Mouse (Mus musculus) cortical plate, adult 2 months (tissue): ENCODE data around the gene Wdr24.

ENCODE experiments used
- CTCF ChIP-seq: fragments of 200-500 bp; IDR thresholded peaks from 2 replicates; pipeline ENCODE4 v1.5.1; 2011; ENCODE audit warnings: mild to moderate bottlenecking, control low read depth, low read length; ENCODE audit not compliant: insufficient read depth; ENCODE audit errors: extremely low read depth
- POLR2A ChIP-seq: fragments of 200-500 bp; IDR thresholded peaks from 2 replicates; pipeline ENCODE4 v1.6.1; 2011; ENCODE audit warnings: mild to moderate bottlenecking, low read length, control low read depth; ENCODE audit not compliant: insufficient read depth; ENCODE audit errors: extremely low read depth

DNA sequence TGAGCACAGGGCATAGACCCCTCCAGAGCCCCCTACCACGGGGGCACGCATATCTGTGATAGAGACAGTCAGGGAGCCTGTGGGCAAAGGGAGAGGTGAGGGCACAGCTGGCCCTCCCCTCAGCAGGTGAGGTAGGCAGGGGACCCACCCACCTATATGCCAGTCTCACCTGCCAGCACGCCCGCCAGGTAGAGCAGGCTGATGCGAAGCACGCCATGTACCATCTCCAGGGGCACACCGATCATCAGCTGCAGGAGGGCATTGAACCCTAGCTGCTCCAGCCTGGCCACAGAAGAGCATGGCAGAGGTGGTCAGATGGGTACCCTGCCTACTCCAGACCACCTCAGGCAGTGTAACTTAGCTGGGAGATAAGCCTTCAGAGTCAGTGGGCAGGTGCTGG lies 11.9 kb downstream of the Wdr24 start:
- TF ChIP-seq CTCF (no peak), POLR2A (no peak)
